Mouse (Mus musculus) limb, embryonic 15.5 days (tissue): ENCODE results near the gene 1700018G05Rik. TPM values are rescaled to one million over a fixed set of nuclear protein-coding genes. Genes with fewer than 3 reads are reported as not detected.
"Not testable (repeated sequence)": the region's sequence is repeated elsewhere in the genome, so short reads cannot be mapped to it uniquely, and the experiment has no call there.

Experiments used
- ATAC-seq: fragments of 200-750 bp; cut with Nextera tagmentation; 2 replicates; pipeline ENCODE4 v1.8.0; 2017; ENCODE audit warnings: low read depth, moderate TSS enrichment; ENCODE audit not compliant: insufficient number of reproducible peaks, low FRiP score, low TSS enrichment
- H3K27ac ChIP-seq: fragments of 300-500 bp; sonication (generic); 2 replicates; pipeline ENCODE4 v1.5.1; 2015; ENCODE audit warnings: moderate library complexity, mild to moderate bottlenecking, inconsistent platforms
- H3K27me3 ChIP-seq: fragments of 300-500 bp; sonication (generic); 2 replicates; pipeline ENCODE4 v1.6.1; 2015; ENCODE audit warnings: inconsistent platforms
- H3K36me3 ChIP-seq: fragments of 300-500 bp; sonication (generic); 2 replicates; pipeline ENCODE4 v1.6.1; 2015; ENCODE audit warnings: inconsistent platforms
- H3K4me1 ChIP-seq: fragments of 300-500 bp; sonication (generic); 2 replicates; pipeline ENCODE4 v1.6.1; 2015; ENCODE audit warnings: inconsistent platforms
- H3K4me2 ChIP-seq: fragments of 300-500 bp; sonication (generic); 2 replicates; pipeline ENCODE4 v1.6.1; 2015; ENCODE audit warnings: mild to moderate bottlenecking, inconsistent platforms
- H3K4me3 ChIP-seq: fragments of 300-500 bp; sonication (generic); 2 replicates; pipeline ENCODE4 v1.5.1; 2015; ENCODE audit warnings: mild to moderate bottlenecking, inconsistent platforms
- H3K9ac ChIP-seq: fragments of 300-500 bp; sonication (generic); 2 replicates; pipeline ENCODE4 v1.6.1; 2015; ENCODE audit warnings: inconsistent platforms
- H3K9me3 ChIP-seq: fragments of 300-500 bp; sonication (generic); 2 replicates; pipeline ENCODE4 v1.6.1; 2016; ENCODE audit warnings: inconsistent platforms
- WGBS: fragments of 180-500 bp; shearing (Covaris S2); methylation state at CpG from one replicate; pipeline ENCODE4 v1.1.7; 2015; 5-methylcytosine and 5-hydroxymethylcytosine counted together
- polyA plus RNA-seq: library from polyadenylated mRNA; unstranded; fragments of >200 nt; fragmentation: Nextera tagmentation; extraction: Ambion mirVana; gene quantifications from 2 replicates; pipeline ENCODE4 v1.2.1, GENCODE M21; 2015

Gene 1700018G05Rik
- not detected in 2 replicates for polyA plus RNA-seq

DNA sequence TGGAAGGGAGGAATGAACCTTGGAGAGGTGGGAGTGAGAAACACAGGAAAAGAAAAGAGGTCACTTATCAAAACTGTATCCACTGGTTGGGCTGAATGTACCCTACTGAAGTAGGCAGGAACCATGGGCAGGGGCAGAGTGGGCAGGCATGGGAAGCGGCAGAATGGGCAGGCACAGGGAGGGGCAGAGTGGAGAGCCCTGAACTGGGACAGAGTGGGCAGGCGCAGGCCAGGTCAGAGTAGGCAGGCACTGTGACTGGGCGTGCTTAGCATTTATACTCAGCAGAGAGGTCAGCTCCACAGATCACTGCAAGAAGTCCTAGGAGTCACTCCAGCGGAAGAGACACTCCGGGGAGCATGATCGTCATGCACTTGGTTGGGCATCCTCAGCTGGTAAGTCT, at the start of gene 1700018G05Rik:
Gene 1700018G05Rik, plus strand, starts transcription at position 301 of the 400 bp plus-strand sequence.
- not testable (repeated sequence) for H3K4me3 ChIP-seq, H3K27me3 ChIP-seq
- WGBS: 89% methylated on average over 6 of the region's 6 CpGs

DNA sequence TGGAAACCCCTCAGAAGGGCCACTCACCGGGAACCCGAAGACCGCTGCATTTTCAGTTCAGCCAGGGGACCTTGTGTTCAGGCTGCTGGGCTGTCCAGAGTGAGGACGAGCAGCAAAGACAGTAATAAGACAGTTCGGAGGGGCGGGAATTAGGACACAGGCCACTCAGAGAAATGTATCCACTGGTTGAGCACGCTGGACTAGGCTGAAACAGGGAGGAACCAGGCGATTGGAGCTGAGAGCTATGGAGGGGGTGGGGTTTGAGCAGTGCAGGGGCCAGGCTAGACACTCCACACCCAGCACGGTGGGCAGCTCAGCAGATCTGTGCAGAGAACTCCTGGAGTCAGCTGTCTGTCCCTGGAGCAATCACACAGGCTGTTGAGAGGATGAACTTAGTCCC, 19.6 kb upstream of the 1700018G05Rik start, which contains the start of the genes Dmrtc1a and 1700011M02Rik:
Gene Dmrtc1a, minus strand, starts transcription at position 101 of the 400 bp plus-strand sequence.
Gene 1700011M02Rik, plus strand, starts transcription at position 319 of the 400 bp plus-strand sequence.
- not testable (repeated sequence) for H3K27me3 ChIP-seq, H3K4me2 ChIP-seq, H3K9ac ChIP-seq, H3K36me3 ChIP-seq, H3K4me3 ChIP-seq, H3K27ac ChIP-seq, H3K9me3 ChIP-seq, H3K4me1 ChIP-seq, ATAC-seq
- WGBS: 80% methylated on average over 8 of the region's 9 CpGs

More for the DNA sequence above, at the start of gene 1700018G05Rik:
- not testable (repeated sequence) for H3K4me2 ChIP-seq, H3K36me3 ChIP-seq, H3K27ac ChIP-seq, H3K9me3 ChIP-seq, H3K4me1 ChIP-seq, ATAC-seq, H3K9ac ChIP-seq

DNA sequence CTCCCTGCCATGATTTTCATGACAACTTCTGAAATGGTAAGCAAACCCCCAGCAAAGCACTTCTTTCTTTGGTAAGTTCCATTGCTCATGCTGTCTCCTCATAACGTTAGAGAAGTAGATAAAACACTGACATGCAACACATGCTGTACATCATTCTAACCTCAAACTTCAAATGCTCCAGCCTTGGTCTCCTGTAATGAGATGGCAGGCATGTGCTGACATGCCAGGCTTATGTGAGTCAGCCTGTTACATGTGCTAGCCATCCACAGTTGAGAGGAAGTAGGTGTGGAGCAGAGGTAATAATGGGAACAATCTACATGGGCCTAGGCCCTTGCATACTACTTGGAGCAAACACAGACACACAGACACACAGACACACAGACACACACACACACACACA, 13.3 kb upstream of the 1700018G05Rik start:
- not testable (repeated sequence) for H3K4me2 ChIP-seq, ATAC-seq, H3K9ac ChIP-seq, H3K4me1 ChIP-seq, H3K27ac ChIP-seq, H3K9me3 ChIP-seq, H3K4me3 ChIP-seq, H3K36me3 ChIP-seq, H3K27me3 ChIP-seq
- WGBS: 68% methylated on average over 1 of the region's 1 CpGs

DNA sequence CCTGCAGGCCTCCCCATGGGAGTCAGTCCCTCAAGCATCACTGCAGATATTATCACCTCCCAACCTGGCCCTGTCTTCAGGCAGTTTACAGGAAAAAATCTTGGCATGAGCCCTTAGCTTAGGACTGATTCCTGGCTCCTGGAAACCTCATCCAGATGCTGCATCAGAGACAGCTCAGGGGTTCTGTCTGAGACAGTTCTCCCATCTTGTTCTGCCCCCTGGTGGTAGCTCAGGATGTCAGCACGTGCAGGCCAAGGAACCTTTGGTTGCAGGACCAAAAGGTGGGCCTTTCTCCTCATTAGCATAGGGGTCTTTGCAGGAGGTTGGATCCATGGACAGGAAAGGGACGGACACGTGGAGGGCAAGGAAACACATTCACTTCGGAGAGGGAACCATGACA, 1.5 kb upstream of the 1700018G05Rik start:
- not testable (repeated sequence) for H3K9ac ChIP-seq, H3K27me3 ChIP-seq, H3K4me3 ChIP-seq, ATAC-seq, H3K27ac ChIP-seq, H3K9me3 ChIP-seq, H3K36me3 ChIP-seq, H3K4me2 ChIP-seq, H3K4me1 ChIP-seq
- WGBS: 29% methylated on average over 4 of the region's 4 CpGs

DNA sequence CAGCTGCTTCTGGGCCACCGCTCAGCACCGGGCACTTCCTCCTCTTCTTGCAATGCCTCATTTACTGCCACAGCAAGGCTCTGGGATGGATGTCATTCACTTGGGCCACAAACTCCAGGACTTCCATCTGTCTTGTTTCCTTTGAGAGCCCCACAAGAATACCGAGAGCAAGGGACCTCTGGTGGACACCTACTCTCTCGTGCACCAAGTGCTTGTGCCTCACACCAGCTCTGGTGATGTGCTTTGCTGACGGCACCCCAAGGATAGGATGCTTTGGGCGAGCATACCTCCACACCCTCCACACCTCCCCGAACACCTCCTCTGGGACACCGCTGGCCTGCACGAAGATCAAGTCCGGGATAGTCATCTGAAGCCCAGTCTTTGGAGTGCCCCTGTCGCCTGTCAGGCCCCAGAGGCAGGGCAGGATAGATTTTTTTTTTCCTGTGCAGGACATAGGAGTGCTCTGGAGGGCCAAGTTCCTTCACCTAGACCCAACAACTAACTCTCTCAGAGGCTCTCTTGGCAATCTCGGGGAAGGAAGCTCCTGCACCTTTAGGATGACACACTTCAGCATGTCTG, 4.9 kb downstream of the 1700018G05Rik start:
- ATAC-seq: no peak
- Histone ChIP-seq H3K27me3 (peaks cover 35% of the 10 kb centered on the region), H3K4me1 (0 out of 2 replicates have a peak, but pooled peaks cover 3% of the 10 kb centered on the region), H3K4me2 (peak overlapping the region; percentile 66), H3K9me3 (no peaks in the 10 kb centered on the region), H3K27ac (no peak overlapping the region), H3K4me3 (peak overlapping the region; percentile 52), H3K36me3 (no peaks in the 10 kb centered on the region), H3K9ac (no peak overlapping the region)
- WGBS: 45% methylated on average over 12 of the region's 12 CpGs

DNA sequence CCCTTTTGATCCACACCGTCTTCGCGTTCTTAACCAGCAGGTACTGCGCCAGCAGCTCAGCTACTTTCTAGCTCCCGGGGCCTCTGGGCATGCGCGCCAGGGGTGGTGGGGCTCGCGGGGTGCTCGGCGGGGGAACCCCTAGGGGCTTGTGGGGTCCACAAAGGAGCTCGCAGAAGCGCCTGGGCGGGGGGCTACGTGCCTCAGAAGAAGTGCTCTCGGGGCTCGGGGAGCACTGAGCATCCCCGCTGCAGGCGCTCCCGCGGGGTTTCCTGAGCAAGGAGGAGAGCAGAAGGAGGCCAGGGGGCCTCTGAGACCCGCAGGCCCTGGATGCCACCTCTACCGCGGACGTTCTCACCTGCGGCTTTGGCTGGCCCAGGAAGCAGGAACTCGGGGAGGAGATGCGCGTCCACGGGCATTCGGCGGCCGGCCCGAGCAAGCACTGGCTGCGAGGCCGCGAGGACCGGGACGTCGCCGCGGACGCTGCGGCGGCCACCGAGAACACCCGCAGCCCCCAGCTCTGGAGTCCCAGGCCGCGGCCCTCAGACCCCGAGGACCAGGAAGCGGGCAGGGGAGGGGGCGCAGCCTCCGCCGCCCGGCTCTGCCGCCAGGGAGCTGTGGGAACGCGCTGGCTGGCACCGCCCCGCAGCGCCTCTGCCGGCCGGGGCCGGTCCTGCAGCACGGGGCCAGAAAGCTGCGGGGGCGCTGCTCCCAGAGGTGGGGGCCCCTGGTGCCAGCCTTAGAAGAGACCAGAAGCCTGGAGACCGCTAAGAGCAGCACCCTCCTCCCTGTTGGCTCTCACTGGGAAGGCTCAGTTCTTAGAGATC, 5.6 kb downstream of the 1700018G05Rik start:
- WGBS: 23% methylated on average over 57 of the region's 68 CpGs
- H3K4me3 ChIP-seq: peak overlapping the region; percentile 52
- peaks cover 35% of the 10 kb centered on the region for H3K27me3 ChIP-seq
- peak overlapping the region; percentile 40 for H3K9ac ChIP-seq
- H3K9me3 ChIP-seq: no peaks in the 10 kb centered on the region
- 0 out of 2 replicates have a peak, but pooled peaks cover 3% of the 10 kb centered on the region for H3K4me1 ChIP-seq
- no peak overlapping the region for H3K27ac ChIP-seq
- no peaks in the 10 kb centered on the region for H3K36me3 ChIP-seq
- peak overlapping the region; percentile 66 for H3K4me2 ChIP-seq
- peak; percentile 40; the same call in 1 of the 2 replicates for ATAC-seq

DNA sequence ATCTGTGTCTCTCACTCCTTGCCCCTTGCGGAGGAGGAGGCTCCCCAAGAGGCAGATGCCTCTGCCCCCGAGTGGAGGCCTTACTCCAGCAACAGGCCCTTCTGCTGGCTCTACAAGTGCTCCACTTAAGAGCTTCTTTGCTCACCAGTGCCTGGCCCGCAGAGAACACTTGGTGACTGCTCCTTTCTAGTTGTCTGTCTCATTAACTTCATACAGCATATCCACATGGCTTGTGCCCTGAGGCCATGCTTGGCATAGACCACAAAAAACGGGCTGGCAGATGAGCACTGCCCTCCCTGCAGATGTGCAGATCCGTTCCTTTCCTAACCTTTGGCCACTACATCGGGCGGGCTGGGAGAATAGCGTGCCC, 6.2 kb downstream of the 1700018G05Rik start:
- no peak overlapping the region for H3K9ac ChIP-seq
- H3K27me3 ChIP-seq: peaks cover 35% of the 10 kb centered on the region
- no peaks in the 10 kb centered on the region for H3K9me3 ChIP-seq
- no peak overlapping the region for H3K27ac ChIP-seq
- WGBS: 47% methylated on average over 8 of the region's 8 CpGs
- 0 out of 2 replicates have a peak, but pooled peaks cover 3% of the 10 kb centered on the region for H3K4me1 ChIP-seq
- no peak for ATAC-seq
- H3K4me3 ChIP-seq: peak overlapping the region; percentile 52
- H3K36me3 ChIP-seq: no peaks in the 10 kb centered on the region
- H3K4me2 ChIP-seq: peak overlapping the region; percentile 66

DNA sequence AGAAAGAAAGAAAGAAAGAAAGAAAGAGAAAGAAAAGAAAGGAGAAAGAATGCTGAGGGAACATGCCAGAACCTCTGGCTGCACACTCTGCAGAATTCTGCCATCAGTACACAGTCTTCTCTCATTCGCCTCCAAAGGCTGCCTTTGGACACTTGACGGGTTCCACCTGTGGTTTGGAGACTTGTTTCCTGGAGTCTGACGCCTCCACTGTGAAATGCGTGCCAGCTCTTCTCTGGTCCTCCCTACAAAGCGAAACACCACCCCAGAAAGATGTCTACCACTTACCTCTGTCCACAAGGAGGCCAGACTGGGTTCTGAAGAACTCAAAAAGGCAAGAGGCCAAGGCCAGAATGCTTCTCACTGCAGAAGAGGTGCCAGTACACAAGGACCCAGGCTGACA, 8.6 kb downstream of the 1700018G05Rik start:
- WGBS: 46% methylated on average over 5 of the region's 5 CpGs

GRCm38 (mm10) chrX:102950136-102950535, 22.0 kb downstream of the 1700018G05Rik start:
- WGBS: 89% methylated on average over 11 of the region's 11 CpGs
- not testable (repeated sequence) for H3K4me1 ChIP-seq, H3K27me3 ChIP-seq, H3K27ac ChIP-seq, H3K9ac ChIP-seq, ATAC-seq, H3K4me3 ChIP-seq, H3K9me3 ChIP-seq, H3K4me2 ChIP-seq, H3K36me3 ChIP-seq

More for the DNA sequence above, 8.6 kb downstream of the 1700018G05Rik start:
- Histone ChIP-seq H3K27me3 (peaks cover 32% of the 10 kb centered on the region), H3K9me3 (no peaks in the 10 kb centered on the region), H3K4me3 (no peak overlapping the region), H3K9ac (no peak overlapping the region), H3K4me2 (no peak overlapping the region), H3K36me3 (no peaks in the 10 kb centered on the region), H3K4me1 (0 out of 2 replicates have a peak, but pooled peaks cover 3% of the 10 kb centered on the region), H3K27ac (no peak overlapping the region)
- no peak for ATAC-seq

DNA sequence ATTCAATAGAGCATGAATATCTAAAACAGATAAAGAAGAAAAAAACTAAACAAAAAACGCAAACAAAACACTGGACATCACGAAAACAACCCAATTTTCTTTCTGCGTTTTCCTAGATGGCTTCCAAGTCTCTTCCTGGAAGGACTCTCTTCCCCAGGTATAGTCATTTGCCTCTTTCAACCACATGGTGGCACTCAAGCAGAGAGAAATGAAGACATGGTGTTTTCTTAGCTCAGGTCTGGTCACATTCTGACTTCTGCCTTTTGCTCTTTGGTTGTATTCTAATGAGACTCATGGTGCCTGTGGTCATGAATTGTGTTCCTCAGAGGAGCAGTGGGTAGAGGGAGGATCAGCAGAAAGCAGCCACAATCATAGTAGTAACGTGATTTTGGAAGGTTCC, 30.7 kb downstream of the 1700018G05Rik start:
- Histone ChIP-seq H3K9me3 (no peaks in the 10 kb centered on the region), H3K9ac (no peak overlapping the region), H3K27me3 (0 out of 2 replicates have a peak, but pooled peaks cover 9% of the 10 kb centered on the region), H3K4me2 (no peak overlapping the region), H3K4me1 (no peaks in the 10 kb centered on the region), H3K4me3 (no peak overlapping the region), H3K36me3 (no peaks in the 10 kb centered on the region), H3K27ac (no peak overlapping the region)
- ATAC-seq: no peak
- WGBS: 39% methylated on average over 4 of the region's 4 CpGs

- Histone ChIP-seq H3K36me3 (no peaks in the 10 kb centered on the region), H3K27me3 (0 out of 2 replicates have a peak, but pooled peaks cover 4% of the 10 kb centered on the region), H3K9me3 (no peaks in the 10 kb centered on the region), H3K4me2 (no peak overlapping the region), H3K4me3 (no peak overlapping the region), H3K9ac (no peak overlapping the region), H3K4me1 (no peaks in the 10 kb centered on the region), H3K27ac (no peak overlapping the region)
- 61% methylated on average over 2 of the region's 2 CpGs for WGBS
- ATAC-seq: no peak
Measured at GRCm38 (mm10) chrX:102960581-102960980, 32.4 kb downstream of the 1700018G05Rik start.
